Mouse (Mus musculus) heart, postnatal 0 days (tissue): Measurements from ENCODE around the gene Iffo2.

Experiments
- CTCF ChIP-seq: IDR thresholded peaks from 2 replicates; pipeline ENCODE4 v1.5.1; 2016; ENCODE audit warnings: antibody characterized with exemption, control low read depth, low read depth
- EP300 ChIP-seq: IDR thresholded peaks from 2 replicates; pipeline ENCODE4 v1.6.1; 2016; ENCODE audit warnings: antibody characterized with exemption, low read depth

DNA sequence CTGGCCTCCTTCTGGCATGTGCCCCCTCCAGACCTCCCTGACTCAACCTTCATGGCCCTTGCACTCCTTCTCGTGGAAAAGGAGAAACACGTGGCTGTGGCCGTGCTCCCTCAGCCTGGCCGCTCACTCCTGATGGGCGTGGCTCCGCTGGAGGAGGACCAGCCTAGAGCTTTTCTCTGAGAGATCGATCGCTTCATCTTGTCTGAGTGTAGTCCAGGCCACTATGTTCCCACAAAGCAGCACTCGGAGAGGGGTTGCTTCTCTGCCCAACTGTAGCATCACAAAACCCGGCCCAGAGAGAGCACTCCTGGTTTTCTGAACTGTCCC lies 101.9 kb downstream of the Iffo2 start:
- TF ChIP-seq EP300 (no peak), CTCF (no peak)
